Mouse (Mus musculus) heart, embryonic 13.5 days (tissue): Measurements from ENCODE around the gene Pld5. TPM values are rescaled to one million over a fixed set of nuclear protein-coding genes. Genes with fewer than 3 reads are reported as not detected.

Source experiments
- ATAC-seq: fragments of 200-750 bp; cut with Nextera tagmentation; 2 replicates; pipeline ENCODE4 v1.8.0; 2017; ENCODE audit warnings: moderate TSS enrichment; ENCODE audit not compliant: insufficient number of reproducible peaks, low FRiP score, low TSS enrichment; ENCODE audit errors: extremely low read depth
- H3K27ac ChIP-seq: fragments of 300-500 bp; sonication (generic); replicated peaks from 2 replicates; pipeline ENCODE4 v1.5.1; 2015; ENCODE audit warnings: moderate library complexity, mild to moderate bottlenecking, inconsistent platforms
- H3K27me3 ChIP-seq: fragments of 300-500 bp; sonication (generic); replicated peaks from 2 replicates; pipeline ENCODE4 v1.6.1; 2015; ENCODE audit warnings: mild to moderate bottlenecking, inconsistent platforms
- H3K36me3 ChIP-seq: fragments of 300-500 bp; sonication (generic); 2 replicates; pipeline ENCODE4 v1.6.1; 2015; ENCODE audit warnings: mild to moderate bottlenecking, inconsistent platforms
- H3K4me1 ChIP-seq: fragments of 300-500 bp; sonication (generic); 2 replicates; pipeline ENCODE4 v1.6.1; 2015; ENCODE audit warnings: inconsistent platforms
- H3K4me2 ChIP-seq: fragments of 300-500 bp; sonication (generic); 2 replicates; pipeline ENCODE4 v1.6.1; 2015; ENCODE audit warnings: inconsistent platforms, mild to moderate bottlenecking, moderate library complexity
- H3K4me3 ChIP-seq: fragments of 300-500 bp; sonication (generic); 2 replicates; pipeline ENCODE4 v1.5.1; 2015; ENCODE audit warnings: moderate library complexity, mild to moderate bottlenecking, inconsistent platforms
- H3K9ac ChIP-seq: fragments of 300-500 bp; sonication (generic); 2 replicates; pipeline ENCODE4 v1.6.1; 2015; ENCODE audit warnings: inconsistent platforms, mild to moderate bottlenecking, moderate library complexity
- H3K9me3 ChIP-seq: fragments of 300-500 bp; sonication (generic); 2 replicates; pipeline ENCODE4 v1.6.1; 2016; ENCODE audit warnings: inconsistent platforms
- WGBS: fragments of 180-500 bp; shearing (Covaris S2); methylation state at CpG from one replicate; pipeline ENCODE4 v1.1.7; 2015; ENCODE audit warnings: mixed read lengths; 5-methylcytosine and 5-hydroxymethylcytosine counted together
- polyA plus RNA-seq: library from polyadenylated mRNA; unstranded; fragments of >200 nt; fragmentation: Nextera tagmentation; extraction: Ambion mirVana; gene quantifications from 2 replicates; pipeline ENCODE4 v1.2.1, GENCODE M21; 2015

Gene Pld5
- polyA plus RNA-seq, 1 experiment from 2014 or later = 0.74 TPM

- Histone ChIP-seq H3K27ac (no peak overlapping the region), H3K9me3 (no peaks in the 10 kb centered on the region), H3K4me3 (no peak overlapping the region), H3K9ac (no peak overlapping the region), H3K36me3 (no peaks in the 10 kb centered on the region), H3K4me1 (no peaks in the 10 kb centered on the region), H3K27me3 (no peaks in the 10 kb centered on the region), H3K4me2 (no peak overlapping the region)
- WGBS = 69% methylated on average over 4 of the region's 4 CpGs
- no peak for ATAC-seq
Measured at GRCm38 (mm10) chr1:175946718-175947315, 328.3 kb downstream of the Pld5 start.

- Histone ChIP-seq H3K4me1 (no peaks in the 10 kb centered on the region), H3K4me3 (no peak overlapping the region), H3K27me3 (no peaks in the 10 kb centered on the region), H3K27ac (no peak overlapping the region), H3K36me3 (no peaks in the 10 kb centered on the region), H3K4me2 (no peak overlapping the region), H3K9ac (no peak overlapping the region), H3K9me3 (no peaks in the 10 kb centered on the region)
- ATAC-seq = no peak
- 73% methylated on average over 7 of the region's 7 CpGs for WGBS
Measured at GRCm38 (mm10) chr1:175943168-175943567, 331.9 kb downstream of the Pld5 start.

- Histone ChIP-seq H3K27ac (no peak overlapping the region), H3K9ac (no peak overlapping the region), H3K27me3 (no peaks in the 10 kb centered on the region; the same call in 1 of the 2 replicates), H3K4me1 (no peaks in the 10 kb centered on the region), H3K4me3 (no peak overlapping the region), H3K9me3 (no peaks in the 10 kb centered on the region), H3K4me2 (no peak overlapping the region), H3K36me3 (no peaks in the 10 kb centered on the region)
- no peak for ATAC-seq
- 79% methylated on average over 3 of the region's 3 CpGs for WGBS
Measured at GRCm38 (mm10) chr1:175938731-175939130, 336.4 kb downstream of the Pld5 start.

- Histone ChIP-seq H3K9ac (peak overlapping the region; percentile 66), H3K27ac (no peak overlapping the region), H3K4me3 (peak overlapping the region; percentile 28; the same call in 1 of the 2 replicates), H3K36me3 (no peaks in the 10 kb centered on the region), H3K9me3 (no peaks in the 10 kb centered on the region), H3K27me3 (no peaks in the 10 kb centered on the region; the same call in 1 of the 2 replicates), H3K4me1 (no peaks in the 10 kb centered on the region), H3K4me2 (peak overlapping the region; percentile 65)
- 7% methylated on average over 11 of the region's 11 CpGs for WGBS
- no peak for ATAC-seq
Measured at GRCm38 (mm10) chr1:175936282-175936737, 338.8 kb downstream of the Pld5 start.

- Histone ChIP-seq H3K4me1 (no peaks in the 10 kb centered on the region), H3K4me3 (no peak overlapping the region), H3K27ac (no peak overlapping the region), H3K4me2 (no peak overlapping the region), H3K9ac (no peak overlapping the region), H3K36me3 (no peaks in the 10 kb centered on the region), H3K9me3 (no peaks in the 10 kb centered on the region), H3K27me3 (no peaks in the 10 kb centered on the region; the same call in 1 of the 2 replicates)
- ATAC-seq = no peak
- WGBS = 92% methylated on average over 5 of the region's 5 CpGs
Measured at GRCm38 (mm10) chr1:175931391-175931790, 343.7 kb downstream of the Pld5 start.

GRCm38 (mm10) chr1:175923848-175924787, 351.0 kb downstream of the Pld5 start:
- ATAC-seq = no peak

GRCm38 (mm10) chr1:175921091-175921490, 354.0 kb downstream of the Pld5 start:
- Histone ChIP-seq H3K4me3 (no peak overlapping the region), H3K9me3 (no peaks in the 10 kb centered on the region), H3K9ac (no peak overlapping the region), H3K4me1 (peaks cover 6% of the 10 kb centered on the region; the same call in 1 of the 2 replicates), H3K27me3 (no peaks in the 10 kb centered on the region), H3K27ac (no peak overlapping the region), H3K4me2 (no peak overlapping the region), H3K36me3 (no peaks in the 10 kb centered on the region)
- 67% methylated on average over 8 of the region's 8 CpGs for WGBS
- ATAC-seq = no peak

More at GRCm38 (mm10) chr1:175923848-175924787, 351.0 kb downstream of the Pld5 start:
- no peak overlapping the region for H3K9ac ChIP-seq
- H3K9me3 ChIP-seq = no peaks in the 10 kb centered on the region
- H3K4me2 ChIP-seq = no peak overlapping the region
- H3K36me3 ChIP-seq = no peaks in the 10 kb centered on the region
- H3K27me3 ChIP-seq = no peaks in the 10 kb centered on the region
- H3K27ac ChIP-seq = no peak overlapping the region
- H3K4me3 ChIP-seq = no peak overlapping the region
- 0 out of 2 replicates have a peak, but pooled peaks cover 3% of the 10 kb centered on the region for H3K4me1 ChIP-seq
- WGBS = 51% methylated on average over 7 of the region's 7 CpGs

GRCm38 (mm10) chr1:175920029-175920428, 355.1 kb downstream of the Pld5 start, which contains the start of gene Gm38100:
TSS of gene Gm38100 (plus strand) at chr1:175920329.
- no peaks in the 10 kb centered on the region for H3K9me3 ChIP-seq
- no peaks in the 10 kb centered on the region for H3K27me3 ChIP-seq
- no peak within 1 kb of the TSS for H3K4me3 ChIP-seq
- H3K27ac ChIP-seq = no peak within 1 kb of the TSS
- 78% methylated on average over 9 of the region's 9 CpGs for WGBS
- no peaks in the 10 kb centered on the region for H3K36me3 ChIP-seq
- no peak within 1 kb of the TSS for H3K4me2 ChIP-seq
- no peak within 1 kb of the TSS for H3K9ac ChIP-seq
- peaks cover 6% of the 10 kb centered on the region; the same call in 1 of the 2 replicates for H3K4me1 ChIP-seq
- no peak for ATAC-seq

- Histone ChIP-seq H3K9me3 (no peaks in the 10 kb centered on the region), H3K27ac (no peak overlapping the region), H3K4me3 (no peak overlapping the region), H3K4me1 (peaks cover 3% of the 10 kb centered on the region; the same call in 1 of the 2 replicates), H3K9ac (no peak overlapping the region), H3K36me3 (peaks cover 15% of the 10 kb centered on the region), H3K27me3 (no peaks in the 10 kb centered on the region), H3K4me2 (no peak overlapping the region)
- 67% methylated on average over 5 of the region's 5 CpGs for WGBS
- no peak for ATAC-seq
Measured at GRCm38 (mm10) chr1:175913728-175914303, 361.3 kb downstream of the Pld5 start.
